Mouse (Mus musculus) intestine, embryonic 16.5 days (tissue): ENCODE data around the gene Fcgr4. TPM values are rescaled to one million over a fixed set of nuclear protein-coding genes. Genes with fewer than 3 reads are reported as not detected.

ENCODE experiments used
- ATAC-seq: fragments of 200-750 bp; cut with Nextera tagmentation; 2 replicates; pipeline ENCODE4 v1.8.0; 2017; ENCODE audit warnings: moderate TSS enrichment, moderate library complexity
- H3K27ac ChIP-seq: fragments of 300-500 bp; sonication (generic); 2 replicates; pipeline ENCODE4 v1.5.1; 2014; ENCODE audit warnings: mild to moderate bottlenecking, low read length
- H3K27me3 ChIP-seq: fragments of 300-500 bp; sonication (generic); replicated peaks from 2 replicates; pipeline ENCODE4 v1.6.1; 2014; ENCODE audit warnings: low read length, control low read depth, mixed read lengths; ENCODE audit not compliant: control insufficient read depth, insufficient read depth
- H3K36me3 ChIP-seq: fragments of 300-500 bp; sonication (generic); 2 replicates; pipeline ENCODE4 v1.6.1; 2014; ENCODE audit warnings: low read length, control low read depth; ENCODE audit not compliant: control insufficient read depth, insufficient read depth
- H3K4me1 ChIP-seq: fragments of 300-500 bp; sonication (generic); 2 replicates; pipeline ENCODE4 v1.6.1; 2014; ENCODE audit warnings: low read length, control low read depth, mixed read lengths; ENCODE audit not compliant: control insufficient read depth, insufficient read depth
- H3K4me2 ChIP-seq: fragments of 300-500 bp; sonication (generic); 2 replicates; pipeline ENCODE4 v1.6.1; 2014; ENCODE audit warnings: low read depth, low read length, control low read depth
- H3K4me3 ChIP-seq: fragments of 300-500 bp; sonication (generic); 2 replicates; pipeline ENCODE4 v1.5.1; 2014; ENCODE audit warnings: mild to moderate bottlenecking, low read length
- H3K9ac ChIP-seq: fragments of 300-500 bp; sonication (generic); 2 replicates; pipeline ENCODE4 v1.6.1; 2014; ENCODE audit warnings: low read depth, low read length
- H3K9me3 ChIP-seq: fragments of 300-500 bp; sonication (generic); 2 replicates; pipeline ENCODE4 v1.6.1; 2016; ENCODE audit warnings: low read length, control low read depth; ENCODE audit not compliant: control insufficient read depth
- WGBS: fragments of 180-500 bp; shearing (Covaris S2); extraction: QIAGEN DNeasy Blood & Tissue Kit; methylation state at CpG from one replicate; pipeline ENCODE4 v1.1.7; 2014; 5-methylcytosine and 5-hydroxymethylcytosine counted together
- polyA plus RNA-seq: library from polyadenylated mRNA; unstranded; fragments of >200 nt; fragmentation: Nextera tagmentation; extraction: Ambion mirVana; gene quantifications from 2 replicates; pipeline ENCODE4 v1.2.1, GENCODE M21; 2015

Gene Fcgr4
- polyA plus RNA-seq, 1 experiment from 2014 or later: 1.8 TPM

DNA sequence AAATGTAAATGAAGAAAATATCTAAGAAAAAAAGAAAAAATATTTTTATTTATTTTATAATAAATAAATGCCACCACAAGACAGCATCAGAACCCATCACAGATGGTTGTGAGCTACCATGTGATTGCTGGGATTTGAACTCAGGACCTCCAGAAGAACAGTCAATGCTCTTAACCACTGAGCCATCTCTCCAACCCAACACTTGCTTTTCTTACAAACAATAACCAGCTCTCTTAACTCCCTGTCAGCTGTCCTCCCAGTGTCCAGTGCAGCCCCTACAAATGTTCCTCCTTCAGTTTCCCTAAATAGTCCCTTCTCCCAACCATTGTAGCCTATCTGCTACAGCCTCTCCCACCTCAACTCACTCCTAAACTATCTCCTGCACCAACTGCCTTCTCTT lies 18.9 kb upstream of the Fcgr4 start:
- ATAC-seq: no peak

DNA sequence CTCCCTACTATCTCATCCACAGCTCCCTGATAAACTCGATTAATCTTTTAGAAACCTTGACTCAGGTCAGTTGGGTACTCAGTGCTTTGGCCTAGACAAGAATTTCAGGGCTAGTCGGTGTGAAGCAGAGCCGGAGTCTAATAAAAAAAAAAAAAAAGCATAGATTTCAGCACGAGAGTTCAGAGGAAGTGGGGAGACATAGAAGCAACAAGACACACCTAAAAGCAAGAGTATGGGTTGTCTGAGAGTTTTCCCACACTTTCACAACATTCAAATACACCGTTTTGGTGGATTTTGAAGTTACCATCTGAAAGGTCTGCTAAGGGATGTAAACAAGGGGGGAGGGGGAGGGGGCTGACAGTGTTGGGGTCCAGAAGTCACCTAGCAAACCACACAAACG lies 13.6 kb upstream of the Fcgr4 start:
- no peak overlapping the region for H3K9ac ChIP-seq
- ATAC-seq: no peak
- no peak overlapping the region for H3K4me2 ChIP-seq
- WGBS: 53% methylated on average over 6 of the region's 6 CpGs
- H3K36me3 ChIP-seq: no peaks in the 10 kb centered on the region
- no peak overlapping the region for H3K4me3 ChIP-seq
- H3K27ac ChIP-seq: no peak overlapping the region
- H3K27me3 ChIP-seq: no peaks in the 10 kb centered on the region
- H3K4me1 ChIP-seq: no peaks in the 10 kb centered on the region
- 0 out of 2 replicates have a peak, but pooled peaks cover 3% of the 10 kb centered on the region for H3K9me3 ChIP-seq

More for the DNA sequence above, 18.9 kb upstream of the Fcgr4 start:
- Histone ChIP-seq H3K27me3 (no peaks in the 10 kb centered on the region), H3K4me2 (no peak overlapping the region), H3K4me1 (no peaks in the 10 kb centered on the region), H3K4me3 (no peak overlapping the region), H3K9ac (no peak overlapping the region), H3K36me3 (no peaks in the 10 kb centered on the region), H3K9me3 (no peaks in the 10 kb centered on the region), H3K27ac (no peak overlapping the region)

DNA sequence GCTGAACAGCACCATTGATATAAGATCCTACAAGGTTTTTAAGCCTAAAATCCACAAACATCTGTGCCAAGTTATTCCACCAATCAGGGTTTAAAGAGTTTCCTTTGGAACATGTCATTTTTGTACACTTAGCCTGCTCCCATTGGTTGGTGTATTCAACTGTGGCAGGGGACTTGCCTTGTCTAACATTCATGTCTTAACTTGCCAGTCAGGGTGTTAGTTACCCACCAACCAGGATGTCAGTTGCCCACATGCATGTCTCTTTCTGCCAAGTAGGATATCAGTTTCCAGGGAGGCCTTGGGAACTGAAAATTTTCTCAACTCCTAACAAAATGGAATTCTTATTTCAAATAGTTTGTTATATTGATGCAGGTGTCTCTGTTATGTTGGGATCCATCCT lies 13.1 kb upstream of the Fcgr4 start:
- Histone ChIP-seq H3K4me3 (no peak overlapping the region), H3K27ac (no peak overlapping the region), H3K4me2 (no peak overlapping the region), H3K4me1 (no peaks in the 10 kb centered on the region), H3K9ac (no peak overlapping the region), H3K9me3 (0 out of 2 replicates have a peak, but pooled peaks cover 3% of the 10 kb centered on the region), H3K36me3 (no peaks in the 10 kb centered on the region), H3K27me3 (no peaks in the 10 kb centered on the region)
- ATAC-seq: no peak

DNA sequence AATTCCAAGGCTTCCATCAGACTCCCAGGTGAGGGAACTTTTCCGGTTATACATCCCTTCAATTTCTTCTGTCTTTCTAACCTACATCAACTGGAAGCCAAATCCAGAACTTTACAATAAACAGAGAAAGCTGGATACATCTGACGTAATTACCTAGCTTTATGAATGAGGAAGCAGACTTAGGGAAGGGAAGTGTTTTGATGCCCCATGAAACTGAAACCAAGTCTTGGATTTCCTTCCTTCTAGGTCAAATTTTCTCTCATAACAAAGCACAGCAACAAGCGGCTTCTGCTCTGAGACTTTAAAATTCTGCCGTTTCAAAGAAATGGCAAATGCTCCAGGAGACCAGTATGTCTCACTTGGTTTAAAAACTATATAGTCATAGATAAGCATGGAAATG lies 12.4 kb upstream of the Fcgr4 start:
- no peak overlapping the region for H3K4me2 ChIP-seq
- H3K9ac ChIP-seq: no peak overlapping the region
- 87% methylated on average over 4 of the region's 4 CpGs for WGBS

DNA sequence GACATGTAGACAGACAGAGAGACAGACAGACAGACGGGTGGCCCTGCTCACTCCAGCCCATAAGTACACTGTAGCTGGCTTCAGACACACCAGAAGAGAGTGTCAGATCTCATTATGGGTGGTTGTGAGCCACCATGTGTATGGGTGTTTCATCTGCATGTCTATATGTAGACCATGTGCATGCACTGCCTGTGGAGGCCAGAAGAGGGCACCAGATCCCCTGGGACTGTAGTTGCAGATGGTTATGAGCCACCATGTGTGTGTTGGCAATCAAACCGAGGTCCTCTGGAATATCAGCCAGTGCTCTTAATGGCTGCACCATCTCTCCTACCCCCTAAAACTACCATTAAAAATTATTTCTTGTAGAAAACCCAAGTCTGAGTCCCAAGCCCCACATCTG lies 11.8 kb upstream of the Fcgr4 start:
- Histone ChIP-seq H3K36me3 (no peaks in the 10 kb centered on the region), H3K4me3 (no peak overlapping the region), H3K9ac (no peak overlapping the region), H3K4me2 (no peak overlapping the region), H3K4me1 (no peaks in the 10 kb centered on the region), H3K27me3 (no peaks in the 10 kb centered on the region), H3K9me3 (0 out of 2 replicates have a peak, but pooled peaks cover 3% of the 10 kb centered on the region), H3K27ac (no peak overlapping the region)
- 87% methylated on average over 2 of the region's 2 CpGs for WGBS
- no peak for ATAC-seq

More for the DNA sequence above, 12.4 kb upstream of the Fcgr4 start:
- no peak overlapping the region for H3K4me3 ChIP-seq
- H3K27me3 ChIP-seq: no peaks in the 10 kb centered on the region
- no peak overlapping the region for H3K27ac ChIP-seq
- ATAC-seq: no peak
- no peaks in the 10 kb centered on the region for H3K36me3 ChIP-seq
- H3K4me1 ChIP-seq: no peaks in the 10 kb centered on the region
- 0 out of 2 replicates have a peak, but pooled peaks cover 3% of the 10 kb centered on the region for H3K9me3 ChIP-seq

DNA sequence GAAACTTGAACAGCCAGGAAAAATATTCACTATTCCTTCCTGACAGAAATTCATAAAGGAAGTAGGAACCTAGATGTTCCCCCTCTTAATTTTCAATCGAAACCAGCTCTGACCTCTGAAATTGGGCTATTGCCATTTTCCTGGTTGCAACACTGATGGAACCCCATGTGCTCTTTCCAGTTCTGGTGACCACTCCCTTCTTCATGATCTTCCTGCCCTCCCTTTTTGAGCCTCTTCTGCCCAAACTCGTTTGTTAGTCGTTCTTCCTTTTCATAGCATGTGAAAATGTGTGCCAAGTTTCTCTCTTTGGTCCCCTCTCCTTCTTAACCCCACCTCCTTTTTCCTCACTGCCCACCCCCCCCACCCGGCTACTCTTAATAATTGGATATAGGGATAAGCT lies 7.0 kb upstream of the Fcgr4 start:
- no peak overlapping the region for H3K27ac ChIP-seq
- 83% methylated on average over 4 of the region's 4 CpGs for WGBS
- ATAC-seq: no peak

DNA sequence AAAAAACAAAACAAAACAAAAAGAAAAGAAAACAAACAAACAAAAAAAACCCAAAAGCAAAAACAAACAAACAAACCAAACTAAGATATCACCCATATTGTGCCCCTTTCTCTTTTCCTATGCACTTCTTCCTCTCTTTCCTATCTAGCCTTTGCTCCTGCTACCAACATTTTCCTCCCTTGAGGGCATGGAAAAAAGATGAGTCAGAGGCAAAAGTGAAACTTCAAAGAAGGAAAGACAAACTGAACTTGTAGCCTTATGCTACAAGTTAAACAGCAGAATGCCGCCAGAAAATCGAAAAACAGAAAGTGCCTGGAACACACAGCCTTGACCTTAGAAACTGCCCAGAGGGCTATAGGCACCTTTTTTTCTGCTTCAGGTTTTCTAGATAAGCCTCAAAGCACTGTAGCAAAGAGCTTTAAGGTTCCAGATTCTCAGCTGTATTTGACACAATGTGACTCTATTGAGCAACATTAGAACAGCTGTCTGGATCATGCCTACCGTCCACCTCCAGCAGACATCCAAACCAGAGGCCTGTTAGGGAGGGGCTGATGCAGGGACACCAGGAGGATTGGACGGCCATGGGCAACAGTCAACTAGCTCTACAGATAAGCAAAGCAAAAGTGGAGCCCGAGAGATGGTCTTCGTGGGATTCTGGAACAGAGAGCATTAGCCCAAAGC lies 1.9 kb upstream of the Fcgr4 start:
- Histone ChIP-seq H3K4me3 (no peak overlapping the region), H3K9me3 (no peaks in the 10 kb centered on the region), H3K27me3 (no peaks in the 10 kb centered on the region), H3K9ac (no peak overlapping the region), H3K4me1 (no peaks in the 10 kb centered on the region), H3K4me2 (no peak overlapping the region), H3K36me3 (no peaks in the 10 kb centered on the region), H3K27ac (no peak overlapping the region)
- ATAC-seq: no peak
- 77% methylated on average over 6 of the region's 6 CpGs for WGBS

More for the DNA sequence above, 7.0 kb upstream of the Fcgr4 start:
- Histone ChIP-seq H3K4me2 (no peak overlapping the region), H3K36me3 (no peaks in the 10 kb centered on the region), H3K27me3 (no peaks in the 10 kb centered on the region), H3K9me3 (0 out of 2 replicates have a peak, but pooled peaks cover 3% of the 10 kb centered on the region), H3K4me3 (no peak overlapping the region), H3K4me1 (no peaks in the 10 kb centered on the region), H3K9ac (no peak overlapping the region)

DNA sequence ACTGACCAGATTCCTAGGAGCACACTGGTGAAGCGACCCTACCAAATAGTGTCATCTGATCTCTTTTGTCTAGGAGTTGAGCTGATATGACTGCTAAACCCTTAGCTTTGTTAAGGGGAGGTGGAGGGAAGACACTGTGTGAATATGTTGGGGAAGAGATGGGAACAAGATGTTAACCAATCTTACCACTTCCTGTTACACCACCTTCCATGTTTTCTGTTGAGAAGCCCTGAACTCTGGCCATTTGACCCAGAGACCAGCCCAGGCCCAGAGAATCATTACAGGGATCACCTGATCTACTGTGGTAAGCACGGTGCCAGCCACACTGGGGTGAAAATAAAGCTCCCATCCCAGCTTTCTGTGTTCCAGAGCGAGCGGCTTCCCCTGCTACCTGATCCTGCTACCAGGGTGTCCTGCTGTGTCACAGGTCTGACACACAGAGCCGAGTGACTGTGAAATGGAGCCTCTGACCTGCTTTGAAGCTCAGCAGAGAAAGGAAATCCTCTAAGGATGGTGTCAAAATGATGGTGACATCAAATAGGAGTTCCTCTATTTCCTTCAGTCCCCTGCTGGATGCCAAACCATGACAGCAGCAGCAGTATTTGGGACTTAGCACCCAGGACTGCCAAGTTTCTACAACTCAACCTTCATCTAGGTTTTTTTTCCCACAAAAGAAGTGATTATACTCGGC lies 1.1 kb upstream of the Fcgr4 start:
- no peaks in the 10 kb centered on the region for H3K36me3 ChIP-seq
- H3K9ac ChIP-seq: no peak overlapping the region
- no peak overlapping the region for H3K4me2 ChIP-seq
- no peaks in the 10 kb centered on the region for H3K27me3 ChIP-seq
- no peak overlapping the region for H3K27ac ChIP-seq
- no peaks in the 10 kb centered on the region for H3K9me3 ChIP-seq
- WGBS: 50% methylated on average over 6 of the region's 6 CpGs
- ATAC-seq: no peak
- H3K4me3 ChIP-seq: no peak overlapping the region
- H3K4me1 ChIP-seq: no peaks in the 10 kb centered on the region

DNA sequence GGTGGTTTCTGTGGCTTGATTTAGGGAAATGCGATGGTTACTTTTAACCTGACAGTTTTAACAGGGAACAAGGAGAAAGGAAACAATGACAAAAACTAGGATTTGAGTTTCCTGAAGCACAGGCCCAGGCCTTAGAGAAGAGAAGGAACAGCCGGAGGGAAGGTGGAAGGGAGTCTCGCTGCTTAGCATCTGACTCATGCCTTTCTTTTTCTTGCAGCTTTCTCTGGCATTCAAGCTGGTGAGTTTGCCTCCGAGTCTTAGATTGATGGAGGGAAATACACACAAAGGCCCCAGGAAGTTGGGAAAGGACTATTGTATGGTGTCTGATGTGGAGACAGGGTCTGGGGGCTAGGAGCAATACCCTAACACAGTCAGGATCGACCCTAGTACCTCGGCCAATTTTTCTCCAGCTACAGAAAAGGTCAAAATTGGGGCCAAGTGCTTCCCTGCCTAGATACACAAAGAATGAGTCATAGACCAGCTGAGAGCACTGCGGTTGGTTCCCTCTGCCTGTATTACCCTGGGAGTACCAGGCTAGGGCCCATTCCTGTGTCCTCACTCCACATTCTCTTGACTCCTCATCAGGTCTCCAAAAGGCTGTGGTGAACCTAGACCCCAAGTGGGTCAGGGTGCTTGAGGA lies 711 bp downstream of the Fcgr4 start:
- H3K9ac ChIP-seq: no peak overlapping the region
- no peak for ATAC-seq
- WGBS: 60% methylated on average over 7 of the region's 7 CpGs
- H3K9me3 ChIP-seq: no peaks in the 10 kb centered on the region
- no peaks in the 10 kb centered on the region for H3K27me3 ChIP-seq
- H3K36me3 ChIP-seq: no peaks in the 10 kb centered on the region
- no peak overlapping the region for H3K4me3 ChIP-seq
- no peak overlapping the region for H3K27ac ChIP-seq
- H3K4me1 ChIP-seq: no peaks in the 10 kb centered on the region
- no peak overlapping the region for H3K4me2 ChIP-seq
